Mouse (Mus musculus) lung, embryonic 14.5 days (tissue): ENCODE measurements at regions not wholly inside any gene's neighbourhood (a gene's known extent, or its start where the extent isn't known, plus 50 kb on each side); places are given as distances from the start of the nearest gene placed in this dataset.

Source experiments
- ATAC-seq: fragments of 200-750 bp; cut with Nextera tagmentation; 2 replicates; pipeline ENCODE4 v1.8.0; 2017; ENCODE audit warnings: mild to moderate bottlenecking, moderate TSS enrichment, moderate library complexity; ENCODE audit not compliant: insufficient read depth
- DNase-seq: peaks from one replicate; pipeline ENCODE4 v3.0.0-alpha.2; 2015
- H3K27ac ChIP-seq: fragments of 300-500 bp; sonication (generic); 2 replicates; pipeline ENCODE4 v1.5.1; 2014; ENCODE audit warnings: low read depth, mild to moderate bottlenecking, moderate library complexity
- H3K27me3 ChIP-seq: fragments of 300-500 bp; sonication (generic); 2 replicates; pipeline ENCODE4 v1.6.1; 2014; ENCODE audit warnings: low read length, control low read depth; ENCODE audit not compliant: insufficient read depth
- H3K36me3 ChIP-seq: fragments of 300-500 bp; sonication (generic); 2 replicates; pipeline ENCODE4 v1.6.1; 2014; ENCODE audit warnings: control low read depth; ENCODE audit not compliant: insufficient read depth
- H3K4me1 ChIP-seq: fragments of 300-500 bp; sonication (generic); 2 replicates; pipeline ENCODE4 v1.6.1; 2014; ENCODE audit warnings: antibody characterized with exemption, control low read depth; ENCODE audit not compliant: insufficient read depth
- H3K4me2 ChIP-seq: fragments of 300-500 bp; sonication (generic); 2 replicates; pipeline ENCODE4 v1.6.1; 2014; ENCODE audit warnings: mild to moderate bottlenecking
- H3K4me3 ChIP-seq: fragments of 300-500 bp; sonication (generic); 2 replicates; pipeline ENCODE4 v1.5.1; 2014; ENCODE audit warnings: low read depth, low read length
- H3K9ac ChIP-seq: fragments of 300-500 bp; sonication (generic); 2 replicates; pipeline ENCODE4 v1.6.1; 2014
- H3K9me3 ChIP-seq: fragments of 300-500 bp; sonication (generic); 2 replicates; pipeline ENCODE4 v1.6.1; 2016; ENCODE audit warnings: low read depth, low read length, control low read depth
- CTCF ChIP-seq: IDR thresholded peaks from 2 replicates; pipeline ENCODE4 v1.5.1; 2016; ENCODE audit warnings: antibody characterized with exemption, low read depth
- WGBS: fragments of 180-500 bp; shearing (Covaris S2); extraction: QIAGEN DNeasy Blood & Tissue Kit; methylation state at CpG from one replicate; pipeline ENCODE4 v1.1.7; 2014; 5-methylcytosine and 5-hydroxymethylcytosine counted together

DNA sequence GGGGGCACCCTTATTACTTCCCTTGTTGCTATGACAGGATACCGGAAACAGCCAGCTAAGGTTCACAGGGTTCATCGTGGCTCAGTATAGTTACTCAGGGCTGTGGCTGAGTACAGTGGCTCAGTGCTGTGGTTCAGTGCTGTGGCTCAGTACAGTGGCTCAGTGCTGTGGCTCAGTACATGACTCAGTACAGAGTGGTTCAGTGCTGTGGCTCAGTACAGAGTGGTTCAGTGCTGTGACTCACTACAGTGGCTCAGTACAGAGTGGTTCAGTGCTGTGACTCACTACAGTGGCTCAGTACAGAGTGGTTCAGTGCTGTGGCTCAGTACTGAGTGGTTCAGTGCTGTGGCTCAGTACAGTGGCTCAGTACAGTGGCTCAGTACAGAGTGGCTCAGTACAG, 78.6 kb upstream of the Zfp423 start:
- ATAC-seq = no peak; the same call in 1 of the 2 replicates
- H3K27me3 ChIP-seq = no peaks in the 10 kb centered on the region

DNA sequence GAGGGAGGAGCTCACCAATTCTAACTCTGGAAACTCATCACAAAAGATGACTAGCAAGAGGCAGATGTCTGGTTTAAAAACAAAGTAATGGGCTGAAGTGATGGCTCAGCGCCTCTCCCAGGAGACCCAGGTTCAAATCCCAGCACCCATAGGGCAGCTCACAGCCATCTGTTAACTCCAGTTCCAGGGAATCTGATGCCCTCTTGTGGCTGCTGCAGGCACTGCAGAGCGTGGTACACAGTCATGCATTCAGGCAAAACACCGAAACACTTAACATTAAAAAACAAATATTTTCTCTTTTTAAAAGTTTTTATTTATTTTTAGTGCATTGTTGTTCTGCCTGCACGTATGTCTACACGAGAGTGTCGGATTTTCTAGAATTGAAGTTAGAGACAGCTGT, 73.7 kb upstream of the Zfp423 start:
- H3K27me3 ChIP-seq = no peaks in the 10 kb centered on the region
- H3K36me3 ChIP-seq = no peaks in the 10 kb centered on the region
- no peak overlapping the region for H3K4me2 ChIP-seq
- H3K4me1 ChIP-seq = no peaks in the 10 kb centered on the region
- H3K4me3 ChIP-seq = no peak overlapping the region
- 71% methylated on average over 6 of the region's 6 CpGs for WGBS
- no peak overlapping the region for H3K27ac ChIP-seq
- no peaks in the 10 kb centered on the region for H3K9me3 ChIP-seq
- no peak overlapping the region for H3K9ac ChIP-seq
- TF ChIP-seq CTCF = peak; percentile 67
- no peak for ATAC-seq
- peak; percentile 57 for DNase-seq

More for the DNA sequence above, 78.6 kb upstream of the Zfp423 start:
- no peaks in the 10 kb centered on the region for H3K36me3 ChIP-seq
- no peak overlapping the region for H3K9ac ChIP-seq
- H3K4me3 ChIP-seq = no peak overlapping the region
- no peak for DNase-seq
- TF ChIP-seq CTCF = no peak
- no peaks in the 10 kb centered on the region for H3K9me3 ChIP-seq
- no peak overlapping the region for H3K27ac ChIP-seq
- H3K4me2 ChIP-seq = no peak overlapping the region
- H3K4me1 ChIP-seq = no peaks in the 10 kb centered on the region
- WGBS = 67% methylated on average over 2 of the region's 2 CpGs

DNA sequence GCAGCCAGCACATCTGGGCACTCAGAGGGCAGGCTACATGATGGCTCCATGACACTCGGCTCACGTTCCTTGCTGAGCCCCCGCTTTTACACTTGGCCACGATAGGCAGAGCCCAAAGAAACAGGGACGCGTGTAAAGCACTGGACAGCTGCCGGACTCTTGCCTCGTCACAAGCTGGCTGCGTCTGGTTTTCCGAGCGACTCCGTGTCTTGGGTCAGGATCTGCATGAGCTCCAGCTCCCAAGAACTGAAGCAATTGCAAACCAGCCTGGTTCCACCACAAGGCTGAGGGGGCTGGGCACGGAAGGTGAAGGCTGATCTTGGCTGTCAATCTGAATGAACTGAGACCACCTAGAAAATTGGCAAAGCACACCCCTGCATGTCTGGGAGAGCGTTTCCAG, 65.1 kb upstream of the Zfp423 start:
- H3K36me3 ChIP-seq = no peaks in the 10 kb centered on the region
- 68% methylated on average over 14 of the region's 14 CpGs for WGBS
- 0 out of 2 replicates have a peak overlapping the region, but pooled peaks have one; percentile 7 for H3K4me2 ChIP-seq
- no peak for TF ChIP-seq CTCF
- peak overlapping the region; percentile 24; the same call in 1 of the 2 replicates for H3K27ac ChIP-seq
- no peak overlapping the region for H3K9ac ChIP-seq
- no peak overlapping the region for H3K4me3 ChIP-seq
- no peaks in the 10 kb centered on the region for H3K9me3 ChIP-seq
- peak; percentile 56 for DNase-seq
- ATAC-seq = no peak
- H3K27me3 ChIP-seq = no peaks in the 10 kb centered on the region
- peaks cover 3% of the 10 kb centered on the region; the same call in 1 of the 2 replicates for H3K4me1 ChIP-seq

DNA sequence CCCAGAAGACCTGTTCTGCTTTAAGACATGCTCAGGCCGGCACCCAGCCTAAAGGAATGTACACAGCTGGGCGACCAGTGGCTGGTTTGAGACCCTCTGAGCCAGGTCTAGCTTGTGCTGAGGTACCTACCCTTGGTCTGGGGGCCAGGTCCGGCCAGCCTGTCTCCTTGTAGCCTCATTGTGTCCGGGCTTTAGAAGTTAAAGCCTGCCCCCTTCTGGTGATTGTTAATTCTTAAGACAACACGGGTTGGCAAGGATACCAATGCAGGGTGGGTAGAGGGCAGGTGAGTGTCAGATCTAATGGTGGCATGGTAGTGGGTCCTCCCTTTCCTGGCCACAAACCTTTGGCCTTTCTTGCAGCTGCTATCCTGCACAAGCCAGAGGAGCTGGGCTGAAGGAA, 64.0 kb upstream of the Zfp423 start:
- Histone ChIP-seq H3K9me3 (no peaks in the 10 kb centered on the region), H3K9ac (no peak overlapping the region), H3K27me3 (no peaks in the 10 kb centered on the region), H3K4me3 (no peak overlapping the region), H3K36me3 (no peaks in the 10 kb centered on the region), H3K27ac (no peak overlapping the region), H3K4me2 (no peak overlapping the region), H3K4me1 (peaks cover 5% of the 10 kb centered on the region; the same call in 1 of the 2 replicates)
- ATAC-seq (peak; percentile 38), DNase-seq (peak; percentile 86)
- WGBS = 13% methylated on average over 5 of the region's 5 CpGs
- TF ChIP-seq CTCF = peak; percentile 68

DNA sequence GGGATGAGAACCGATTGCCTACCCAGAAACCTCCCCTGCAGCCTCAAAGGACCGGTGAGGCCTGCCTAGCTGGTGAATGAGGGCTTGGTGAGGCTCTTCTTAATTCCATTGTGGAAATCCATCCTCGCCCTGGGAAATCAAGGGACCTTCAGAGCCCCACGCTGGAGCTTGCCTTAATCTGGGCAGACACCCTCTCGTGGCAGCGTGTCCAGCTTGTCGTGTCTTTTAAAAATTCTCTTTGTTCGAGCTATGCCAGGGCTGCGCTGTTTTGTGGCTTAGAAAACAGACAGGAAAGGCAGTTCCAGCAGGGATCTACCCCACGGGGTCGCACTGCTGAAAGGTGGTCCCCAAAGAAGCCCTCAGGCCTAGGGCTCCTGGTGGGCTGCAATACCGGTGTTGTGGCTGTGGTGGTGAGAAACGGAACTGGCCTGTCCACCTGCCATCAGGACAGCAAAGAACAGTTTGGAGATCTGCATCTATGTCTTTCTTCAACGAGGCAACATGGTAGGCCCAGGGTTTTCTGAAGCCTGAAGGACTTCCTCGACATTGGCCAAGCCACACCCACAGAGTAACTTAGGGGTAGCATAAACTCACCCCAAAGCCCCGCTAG, 63.5 kb upstream of the Zfp423 start:
- H3K4me3 ChIP-seq = no peak overlapping the region
- DNase-seq = no peak
- peaks cover 2% of the 10 kb centered on the region; the same call in 1 of the 2 replicates for H3K9me3 ChIP-seq
- H3K36me3 ChIP-seq = no peaks in the 10 kb centered on the region
- no peak for TF ChIP-seq CTCF
- peaks cover 5% of the 10 kb centered on the region; the same call in 1 of the 2 replicates for H3K4me1 ChIP-seq
- H3K27me3 ChIP-seq = no peaks in the 10 kb centered on the region
- no peak overlapping the region for H3K4me2 ChIP-seq
- WGBS = 77% methylated on average over 16 of the region's 16 CpGs
- H3K9ac ChIP-seq = no peak overlapping the region
- H3K27ac ChIP-seq = no peak overlapping the region
- ATAC-seq = no peak

DNA sequence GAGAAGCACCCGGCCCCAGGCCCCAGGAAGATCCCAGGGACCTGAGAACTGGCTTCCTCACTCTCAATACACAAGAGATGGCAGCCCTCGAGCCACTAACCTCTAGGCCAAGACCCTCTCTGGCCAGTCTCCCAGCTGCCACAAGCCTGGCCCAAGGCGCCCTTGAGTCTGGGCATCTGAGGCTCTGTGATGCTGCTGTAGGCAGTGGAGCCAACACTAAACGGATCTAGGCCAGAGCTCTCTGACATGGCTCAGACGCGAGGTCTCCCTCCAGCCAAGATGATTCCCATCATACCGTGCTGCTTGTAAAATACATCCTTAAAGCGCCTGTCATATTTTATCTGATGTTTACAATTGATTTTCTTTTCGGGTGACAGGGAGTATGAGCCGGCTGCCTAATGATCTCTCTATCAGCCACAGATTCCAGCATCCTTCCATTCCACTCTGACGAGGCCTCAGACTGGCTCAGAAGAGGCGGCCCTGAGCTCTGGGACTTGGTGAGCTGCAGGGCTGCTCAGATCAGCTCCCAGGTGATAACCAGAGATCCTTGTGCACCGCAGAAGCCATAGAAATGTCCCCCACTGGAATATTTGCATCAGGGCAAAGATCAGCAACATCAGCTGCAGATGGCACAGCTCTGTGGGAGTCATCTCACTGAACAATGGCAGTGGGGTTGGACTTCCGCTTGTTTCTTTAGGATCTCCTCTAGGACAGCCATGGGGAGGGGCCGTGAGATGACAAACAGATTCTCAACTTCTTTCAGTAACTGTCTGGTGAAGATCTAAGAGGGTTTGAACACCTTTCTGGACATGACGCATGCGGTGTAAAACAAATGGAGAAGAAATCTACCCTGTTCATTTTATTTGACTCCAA, 60.1 kb upstream of the Zfp423 start:
- no peak overlapping the region for H3K4me2 ChIP-seq
- no peak for TF ChIP-seq CTCF
- H3K9ac ChIP-seq = no peak overlapping the region
- 42% methylated on average over 17 of the region's 17 CpGs for WGBS
- H3K27me3 ChIP-seq = no peaks in the 10 kb centered on the region
- no peaks in the 10 kb centered on the region for H3K36me3 ChIP-seq
- peaks cover 2% of the 10 kb centered on the region; the same call in 1 of the 2 replicates for H3K9me3 ChIP-seq
- ATAC-seq (peak; percentile 68), DNase-seq (peak; percentile 71)
- peak overlapping the region; percentile 42; the same call in 1 of the 2 replicates for H3K27ac ChIP-seq
- peaks cover 5% of the 10 kb centered on the region; the same call in 1 of the 2 replicates for H3K4me1 ChIP-seq
- no peak overlapping the region for H3K4me3 ChIP-seq

DNA sequence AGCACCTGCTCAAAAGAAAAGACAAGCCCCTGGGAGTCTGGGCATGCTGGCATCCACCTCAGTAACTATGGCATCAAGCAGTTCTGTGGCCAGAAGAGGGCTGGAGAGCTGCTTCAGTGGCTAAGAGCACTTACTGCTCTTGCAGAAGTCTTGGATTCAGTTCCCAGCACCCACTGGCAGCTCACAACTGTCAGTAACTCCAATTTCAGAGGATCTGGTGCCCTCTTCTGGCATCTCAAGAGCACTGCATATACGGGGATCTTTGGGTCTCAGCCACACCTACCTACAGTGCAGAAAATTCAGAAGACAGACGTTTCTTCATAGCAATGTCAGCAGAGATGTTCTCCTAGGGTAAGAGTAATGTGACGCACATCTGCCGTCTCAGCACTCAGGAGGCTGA, 59.1 kb upstream of the Zfp423 start:
- Histone ChIP-seq H3K4me3 (no peak overlapping the region), H3K27ac (no peak overlapping the region), H3K9ac (no peak overlapping the region), H3K27me3 (no peaks in the 10 kb centered on the region), H3K4me1 (peaks cover 5% of the 10 kb centered on the region; the same call in 1 of the 2 replicates), H3K9me3 (peaks cover 2% of the 10 kb centered on the region; the same call in 1 of the 2 replicates), H3K36me3 (no peaks in the 10 kb centered on the region), H3K4me2 (no peak overlapping the region)
- ATAC-seq (no peak), DNase-seq (no peak)
- TF ChIP-seq CTCF = peak; percentile 33
- 90% methylated on average over 4 of the region's 4 CpGs for WGBS
